Mouse (Mus musculus) spleen, adult 2 months (tissue): Measurements from ENCODE around the gene Rora. TPM values are rescaled to one million over a fixed set of nuclear protein-coding genes. Genes with fewer than 3 reads are reported as not detected.

Source experiments
- DNase-seq, 2 experiments: peaks; one replicate each; pipeline versions ENCODE4 v3.0.0 to v3.0.0-alpha.2; 2012 to 2021; ENCODE audit warnings: low spot score in 2 of 2, low read depth in 1 of 2
- H3K27ac ChIP-seq: fragments of 200-500 bp; 2 replicates; pipeline ENCODE4 v1.5.1; 2012; ENCODE audit warnings: low read length, inconsistent platforms; ENCODE audit not compliant: insufficient read depth
- H3K27me3 ChIP-seq: fragments of 200-500 bp; 2 replicates; pipeline ENCODE4 v1.6.1; 2012; ENCODE audit warnings: mild to moderate bottlenecking, moderate library complexity, low read length, inconsistent platforms; ENCODE audit not compliant: control insufficient read depth, insufficient read depth
- H3K36me3 ChIP-seq: fragments of 200-500 bp; 2 replicates; pipeline ENCODE4 v1.6.1; 2012; ENCODE audit warnings: mild to moderate bottlenecking, low read length, inconsistent platforms; ENCODE audit not compliant: control insufficient read depth, insufficient read depth
- H3K4me1 ChIP-seq: fragments of 200-500 bp; 2 replicates; pipeline ENCODE4 v1.6.1; 2011; ENCODE audit warnings: inconsistent platforms; ENCODE audit not compliant: control insufficient read depth, insufficient read depth, insufficient read length
- H3K4me3 ChIP-seq: fragments of 200-500 bp; 2 replicates; pipeline ENCODE4 v1.5.1; 2011; ENCODE audit warnings: mild to moderate bottlenecking, inconsistent platforms; ENCODE audit not compliant: insufficient read depth, insufficient read length; ENCODE audit errors: extremely low read depth
- CTCF ChIP-seq: fragments of 200-500 bp; IDR thresholded peaks from 2 replicates; pipeline ENCODE4 v1.5.1; 2011; ENCODE audit warnings: mild to moderate bottlenecking, inconsistent platforms; ENCODE audit not compliant: insufficient read depth, insufficient read length, insufficient replicate concordance; ENCODE audit errors: extremely low read depth
- POLR2A ChIP-seq: fragments of 200-500 bp; IDR thresholded peaks from 2 replicates; pipeline ENCODE4 v1.6.1; 2011; ENCODE audit warnings: low read depth, low read length, inconsistent platforms
- WGBS: fragments of 180-500 bp; shearing (Covaris S2); methylation state at CpG from one replicate; pipeline ENCODE4 v1.1.7; 2018; 5-methylcytosine and 5-hydroxymethylcytosine counted together
- polyA plus RNA-seq: library from polyadenylated mRNA; depleted of rRNA; stranded (reverse); fragments of >200 nt; gene quantifications from 2 replicates; pipeline ENCODE4 v1.2.3, GENCODE M21; 2012

The Rora gene
- polyA plus RNA-seq, 1 experiment: 1.7 TPM

DNA sequence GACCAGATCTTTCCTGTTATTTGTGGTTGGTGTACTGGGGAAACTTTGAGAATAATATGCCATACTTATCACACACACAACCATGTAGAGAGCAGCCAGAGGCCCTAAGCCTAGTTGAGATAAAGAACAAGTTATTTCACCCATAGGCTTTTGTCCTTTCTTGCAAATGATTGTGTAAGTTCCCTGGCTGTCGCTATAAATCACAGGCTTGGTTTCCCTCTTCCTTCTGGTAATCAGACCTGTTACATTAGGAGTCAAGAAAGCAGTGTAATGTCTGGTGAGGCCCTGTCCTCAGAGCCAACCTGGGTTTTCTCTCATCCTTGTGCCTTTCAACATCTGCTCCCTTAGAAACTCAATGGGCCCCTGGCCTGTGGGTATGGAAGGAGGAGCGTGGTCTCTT, 222.7 kb downstream of the Rora start:
- no peaks in the 10 kb centered on the region for H3K4me1 ChIP-seq
- no peak overlapping the region for H3K27ac ChIP-seq
- WGBS: 39% methylated on average over 2 of the region's 2 CpGs
- DNase-seq: no peak
- H3K4me3 ChIP-seq: no peak overlapping the region
- H3K36me3 ChIP-seq: no peaks in the 10 kb centered on the region
- TF ChIP-seq CTCF: no peak
- TF ChIP-seq POLR2A: no peak
- H3K27me3 ChIP-seq: no peaks in the 10 kb centered on the region

- Histone ChIP-seq H3K4me1 (peaks cover 22% of the 10 kb centered on the region), H3K4me3 (no peak overlapping the region), H3K27ac (no peak overlapping the region), H3K36me3 (no peaks in the 10 kb centered on the region), H3K27me3 (no peaks in the 10 kb centered on the region)
- TF ChIP-seq POLR2A (no peak), CTCF (no peak)
- 85% methylated on average over 6 of the region's 6 CpGs for WGBS
- no peak for DNase-seq
Observed at GRCm38 (mm10) chr9:68881896-68882295, 228.3 kb downstream of the Rora start.

GRCm38 (mm10) chr9:68883005-68883404, 229.4 kb downstream of the Rora start:
- Histone ChIP-seq H3K4me1 (peaks cover 22% of the 10 kb centered on the region), H3K27me3 (no peaks in the 10 kb centered on the region), H3K27ac (peak overlapping the region; percentile 23; the same call in 1 of the 2 replicates), H3K36me3 (no peaks in the 10 kb centered on the region), H3K4me3 (no peak overlapping the region)
- WGBS: 20% methylated on average over 6 of the region's 6 CpGs
- DNase-seq: no peak
- TF ChIP-seq POLR2A (no peak), CTCF (no peak)

DNA sequence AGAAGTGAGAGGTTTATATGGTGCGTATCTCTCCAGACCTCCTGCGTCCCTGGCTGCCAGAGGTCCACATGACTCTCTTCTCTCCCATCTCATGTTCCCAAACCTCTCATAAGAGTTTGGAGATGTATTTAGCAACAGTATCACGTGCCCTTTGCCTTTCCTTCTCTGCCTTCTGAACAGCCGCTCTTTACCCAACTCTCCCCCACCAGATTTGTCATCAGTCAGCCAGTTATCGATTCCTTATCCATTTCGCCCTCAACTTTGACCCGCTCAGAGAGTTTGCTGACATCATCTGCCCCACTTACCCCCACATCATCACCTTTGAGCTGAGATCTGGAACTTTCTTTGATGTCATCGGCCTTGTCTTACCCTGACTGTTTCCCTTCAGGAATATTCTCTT, 230.1 kb downstream of the Rora start:
- no peak for DNase-seq
- TF ChIP-seq CTCF (no peak), POLR2A (no peak)
- Histone ChIP-seq H3K36me3 (no peaks in the 10 kb centered on the region), H3K4me3 (no peak overlapping the region), H3K4me1 (peaks cover 22% of the 10 kb centered on the region), H3K27ac (peak overlapping the region; percentile 24), H3K27me3 (no peaks in the 10 kb centered on the region)
- 92% methylated on average over 8 of the region's 8 CpGs for WGBS

DNA sequence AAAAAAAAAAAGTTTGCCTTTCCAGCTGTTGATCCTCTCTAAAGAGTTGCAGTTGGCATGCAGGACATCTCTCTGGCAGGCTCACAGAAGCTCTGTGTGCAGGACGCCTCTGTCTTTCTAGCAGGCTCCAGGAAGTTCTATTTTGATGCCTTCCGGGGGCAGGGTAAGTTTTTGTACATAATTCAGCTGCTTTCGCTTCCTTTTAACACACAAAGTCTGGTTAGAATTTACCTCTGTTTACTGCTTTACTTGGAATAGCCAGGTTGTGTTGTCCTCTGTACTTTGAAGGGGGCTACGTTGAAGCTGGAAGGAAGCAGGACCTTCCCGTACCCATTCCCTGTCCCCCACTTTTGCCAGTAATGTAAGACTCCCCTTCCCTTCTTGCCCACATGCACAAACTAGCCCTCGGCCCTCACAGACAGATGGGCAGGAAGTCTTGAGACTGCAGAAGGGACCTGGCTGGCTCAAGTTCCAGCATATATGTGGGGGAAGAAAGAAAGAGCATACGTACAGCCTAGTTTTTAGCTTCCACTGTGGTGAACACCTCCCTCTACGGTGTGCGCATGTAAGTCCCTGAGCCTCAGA, 231.0 kb downstream of the Rora start:
- H3K36me3 ChIP-seq: no peaks in the 10 kb centered on the region
- TF ChIP-seq CTCF (no peak), POLR2A (no peak; the same call in 1 of the 2 replicates)
- H3K4me1 ChIP-seq: peaks cover 24% of the 10 kb centered on the region
- no peaks in the 10 kb centered on the region for H3K27me3 ChIP-seq
- 12% methylated on average over 9 of the region's 9 CpGs for WGBS
- peak overlapping the region; percentile 45 for H3K4me3 ChIP-seq
- H3K27ac ChIP-seq: peak overlapping the region; percentile 94
- DNase-seq: peak; percentile 30 to 55

GRCm38 (mm10) chr9:68888670-68889069, 235.1 kb downstream of the Rora start:
- WGBS: 14% methylated on average over 8 of the region's 8 CpGs
- DNase-seq: no peak

GRCm38 (mm10) chr9:68891431-68891830, 237.8 kb downstream of the Rora start:
- no peak for DNase-seq
- 89% methylated on average over 11 of the region's 11 CpGs for WGBS
- Histone ChIP-seq H3K4me1 (peaks cover 3% of the 10 kb centered on the region; the same call in 1 of the 2 replicates), H3K27ac (no peak overlapping the region), H3K27me3 (no peaks in the 10 kb centered on the region), H3K36me3 (no peaks in the 10 kb centered on the region), H3K4me3 (no peak overlapping the region)
- TF ChIP-seq CTCF (no peak), POLR2A (no peak)

More at GRCm38 (mm10) chr9:68888670-68889069, 235.1 kb downstream of the Rora start:
- Histone ChIP-seq H3K36me3 (no peaks in the 10 kb centered on the region), H3K4me1 (peaks cover 15% of the 10 kb centered on the region), H3K27ac (no peak overlapping the region), H3K27me3 (no peaks in the 10 kb centered on the region), H3K4me3 (no peak overlapping the region)
- no peak for TF ChIP-seq CTCF
- TF ChIP-seq POLR2A: no peak
